Comparison of ENCODE assay signal across 14 mouse cellular contexts in genomic region chr16:91932843-91933518, GRCm38 (mm10).
DNase-seq lines count a peak whose midpoint lies in the region; ATAC-seq and TF ChIP-seq lines count a peak whose summit lies in the region.
"Had no signal": no experiment of that assay in that cellular context is flagged by ENCODE, and none has a peak within 500 bp of the region (broad histone marks: within the 10 kb centered on the region; RNA-seq: fewer than 3 reads in every experiment).

No protein-coding gene starts in this region.

- H3K36me3 ChIP-seq in liver, postnatal 0 days (replicated peaks; ENCODE audit: insufficient read depth, low read length) = peaks cover 16% of the 10 kb centered on the region
- H3K36me3 ChIP-seq in forebrain, embryonic 12.5 days (replicated peaks) = peaks cover 20% of the 10 kb centered on the region

- peaks cover 17% of the 10 kb centered on the region for H3K4me1 ChIP-seq in bone marrow macrophage, adult 2 months (ENCODE audit: control insufficient read depth, insufficient read depth, low read length)
- peaks cover 7% of the 10 kb centered on the region; the same call in 1 of the 2 replicates for H3K4me1 ChIP-seq in liver, postnatal 0 days (ENCODE audit: insufficient read depth)
- H3K4me1 ChIP-seq in forebrain, embryonic 12.5 days = peaks cover 15% of the 10 kb centered on the region

- no peaks in the 10 kb centered on the region for H3K9me3 ChIP-seq in liver, postnatal 0 days (ENCODE audit: low read length)
- H3K9me3 ChIP-seq in forebrain, embryonic 12.5 days = no peaks in the 10 kb centered on the region
- H3K9me3 ChIP-seq: heart, embryonic 12.5 days; midbrain, embryonic 12.5 days had no signal

- no peak overlapping the region for H3K9ac ChIP-seq in liver, postnatal 0 days (replicated peaks)
- H3K9ac ChIP-seq in forebrain, embryonic 12.5 days = no peak overlapping the region
- H3K9ac ChIP-seq: heart, embryonic 12.5 days; midbrain, embryonic 12.5 days had no signal

- no peak for TF ChIP-seq POLR2A in bone marrow macrophage, adult 2 months (IDR thresholded peaks at IDR 0.05; ENCODE audit: borderline replicate concordance, low read depth, low read length)

- 44% methylated on average over 8 of the region's 10 CpGs for WGBS in liver, postnatal 0 days (ENCODE audit: insufficient replicate concordance)
- 59% methylated on average over 7 of the region's 10 CpGs for WGBS in forebrain, embryonic 12.5 days

- no peak for TF ChIP-seq EP300 in liver, postnatal 0 days (IDR thresholded peaks at IDR 0.05; ENCODE audit: low read depth)

- no peak for ATAC-seq in liver, postnatal 0 days
- ATAC-seq in erythroid progenitor cell, adult 5-6 weeks (replicated peaks; ENCODE audit: low FRiP score, poor library complexity, severe bottlenecking) = no peak
- no peak for ATAC-seq in forebrain, embryonic 12.5 days (ENCODE audit: low FRiP score)
- ATAC-seq: hindbrain, postnatal 0 days had no signal

- DNase-seq in gastrocnemius, postnatal 10 days = peak; percentile 2
- DNase-seq in gastrocnemius, adult 18-20 months (ENCODE audit: low spot score) = no peak
- DNase-seq in B cell, adult 2 months = peak; percentile 52 to 53
- DNase-seq in liver, postnatal 0 days = no peak
- DNase-seq in right cerebral cortex, adult 18-20 months = no peak
- DNase-seq: adrenal gland, adult 8-10 months; cerebellum, adult 8-10 months; kidney, postnatal 25 days had no signal

- no peaks in the 10 kb centered on the region for H3K27me3 ChIP-seq in liver, postnatal 0 days (ENCODE audit: insufficient read depth, low read length)
- H3K27me3 ChIP-seq in forebrain, embryonic 12.5 days = no peaks in the 10 kb centered on the region
- H3K27me3 ChIP-seq: heart, embryonic 12.5 days; midbrain, embryonic 12.5 days had no signal

- no peak for TF ChIP-seq CTCF in bone marrow macrophage, adult 2 months (IDR thresholded peaks at IDR 0.05; ENCODE audit: low read depth, low read length)
- no peak for TF ChIP-seq CTCF in liver, postnatal 0 days (IDR thresholded peaks at IDR 0.05; ENCODE audit: low read depth)

- H3K4me3 ChIP-seq in bone marrow macrophage, adult 2 months (ENCODE audit: insufficient read depth, low read length) = peak overlapping the region; percentile 40; the same call in 1 of the 2 replicates
- no peak overlapping the region for H3K4me3 ChIP-seq in liver, postnatal 0 days (ENCODE audit: low read depth, low read length)
- H3K4me3 ChIP-seq in forebrain, embryonic 12.5 days (replicated peaks) = no peak overlapping the region
- H3K4me3 ChIP-seq: heart, embryonic 12.5 days; midbrain, embryonic 12.5 days had no signal

- peak overlapping the region; percentile 83 for H3K27ac ChIP-seq in bone marrow macrophage, adult 2 months (ENCODE audit: insufficient read depth, low read depth, low read length)
- peak overlapping the region; percentile 0; the same call in 1 of the 2 replicates for H3K27ac ChIP-seq in liver, postnatal 0 days (ENCODE audit: low read depth)
- no peak overlapping the region for H3K27ac ChIP-seq in forebrain, embryonic 12.5 days
- H3K27ac ChIP-seq: hindbrain, postnatal 0 days; midbrain, embryonic 12.5 days had no signal

- peak overlapping the region; percentile 33; the same call in 1 of the 2 replicates for H3K4me2 ChIP-seq in liver, postnatal 0 days (ENCODE audit: low read depth, low read length)
- H3K4me2 ChIP-seq in forebrain, embryonic 12.5 days = no peak overlapping the region
- H3K4me2 ChIP-seq: heart, embryonic 12.5 days had no signal

Comparison
In these comparisons a context has a peak if more than half of its experiments do, and no peak if none do; other contexts are left out.
1. DNase-seq: peak in gastrocnemius, postnatal 10 days (single experiment) and B cell, adult 2 months (2 of 2); none in gastrocnemius, adult 18-20 months (single experiment), liver, postnatal 0 days (single experiment) and right cerebral cortex, adult 18-20 months (single experiment).